Mouse (Mus musculus) skeletal muscle tissue, adult 2 months (tissue): ENCODE data around the gene Sema3c.
A peak's percentile ranks its signal among the peaks of the same experiment; 100 is the strongest.

Experiments used
- DNase-seq: peaks from one replicate; pipeline ENCODE4 v3.0.0-alpha.2; 2012; ENCODE audit warnings: low read depth, low spot score

Gene Sema3c

GRCm38 (mm10) chr5:17647643-17648226 is 73.7 kb downstream of the Sema3c start:
- no peak for DNase-seq

DNA sequence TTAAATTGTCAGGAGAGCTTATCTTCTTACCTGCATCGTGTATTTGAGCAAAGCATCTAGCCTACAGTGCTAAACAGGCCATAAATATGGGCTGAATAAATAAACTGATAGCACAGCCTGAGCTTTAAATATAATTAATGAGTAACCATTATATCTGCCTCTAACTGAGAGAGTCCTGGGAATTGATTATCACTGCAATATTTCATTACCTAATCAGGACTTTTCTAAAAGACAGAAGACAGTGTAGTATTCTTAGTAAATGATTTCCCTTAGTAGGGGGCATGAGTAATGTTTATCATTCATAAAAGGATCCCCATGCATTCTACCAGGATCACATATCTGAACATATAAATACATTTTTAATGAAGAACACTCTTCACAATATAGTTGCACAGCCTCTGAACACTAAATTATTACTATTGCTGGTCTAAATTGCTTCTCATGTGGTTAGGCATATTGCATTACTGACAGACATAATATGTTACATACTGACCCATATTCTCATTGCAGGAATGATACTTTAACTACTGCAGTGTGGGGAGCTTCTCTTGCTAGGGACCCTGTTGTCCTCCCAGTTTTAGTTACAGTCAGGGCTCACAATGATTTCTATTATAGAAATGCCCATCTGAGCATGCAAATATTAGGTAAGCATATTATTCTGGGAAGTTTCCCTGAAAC is 74.9 kb downstream of the Sema3c start:
- DNase-seq = no peak

- no peak for DNase-seq
Observed at GRCm38 (mm10) chr5:17661223-17661622, 87.1 kb downstream of the Sema3c start.

- DNase-seq = no peak
Observed at GRCm38 (mm10) chr5:17671356-17671755, 97.3 kb downstream of the Sema3c start.

DNA sequence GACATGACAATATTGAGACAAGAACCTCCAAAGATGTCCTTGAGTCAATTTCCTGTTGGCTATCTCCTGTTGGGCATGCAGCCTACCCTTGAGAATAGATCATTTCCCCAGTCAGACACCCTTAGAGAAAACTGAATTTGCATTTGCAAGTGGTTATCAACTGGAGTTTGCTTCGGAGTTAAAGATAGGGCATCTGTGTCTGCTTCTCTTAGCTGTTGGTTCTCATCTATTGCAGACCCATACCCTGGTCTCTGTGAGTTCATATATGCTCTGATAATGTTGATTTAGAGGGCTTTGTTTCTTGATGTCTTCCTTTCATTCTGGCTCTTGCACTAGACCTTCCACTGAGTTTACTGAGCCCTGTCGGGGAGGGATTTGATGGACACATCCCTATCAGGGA is 106.8 kb downstream of the Sema3c start:
- no peak for DNase-seq

GRCm38 (mm10) chr5:17689121-17689520 is 115.0 kb downstream of the Sema3c start:
- DNase-seq = peak; percentile 79

GRCm38 (mm10) chr5:17689604-17690003 is 115.5 kb downstream of the Sema3c start:
- peak; percentile 85 for DNase-seq

- DNase-seq = no peak
Observed at GRCm38 (mm10) chr5:17695366-17695765, 121.3 kb downstream of the Sema3c start.

DNA sequence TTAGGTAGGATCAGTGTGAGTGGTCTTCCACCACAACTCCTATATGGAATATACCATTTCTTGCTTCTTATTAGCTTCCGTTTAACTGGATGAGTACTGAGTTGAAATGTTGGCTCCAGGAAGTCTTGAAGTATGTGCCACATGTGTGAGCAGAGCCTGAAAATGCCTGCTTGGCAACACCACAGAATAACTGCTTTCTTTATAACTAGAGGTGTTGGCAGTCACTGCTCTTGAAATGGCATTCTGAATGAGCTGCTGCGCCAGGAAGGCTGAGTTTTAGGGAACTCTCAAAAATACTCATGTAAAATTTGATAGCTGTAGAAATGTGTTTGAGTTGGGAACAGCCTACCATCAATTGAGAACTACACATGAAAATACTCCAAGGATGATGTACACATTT is 124.8 kb downstream of the Sema3c start:
- DNase-seq = no peak

GRCm38 (mm10) chr5:17704160-17704559 is 130.1 kb downstream of the Sema3c start:
- DNase-seq = no peak

- no peak for DNase-seq
Observed at GRCm38 (mm10) chr5:17707086-17707485, 133.0 kb downstream of the Sema3c start.

DNA sequence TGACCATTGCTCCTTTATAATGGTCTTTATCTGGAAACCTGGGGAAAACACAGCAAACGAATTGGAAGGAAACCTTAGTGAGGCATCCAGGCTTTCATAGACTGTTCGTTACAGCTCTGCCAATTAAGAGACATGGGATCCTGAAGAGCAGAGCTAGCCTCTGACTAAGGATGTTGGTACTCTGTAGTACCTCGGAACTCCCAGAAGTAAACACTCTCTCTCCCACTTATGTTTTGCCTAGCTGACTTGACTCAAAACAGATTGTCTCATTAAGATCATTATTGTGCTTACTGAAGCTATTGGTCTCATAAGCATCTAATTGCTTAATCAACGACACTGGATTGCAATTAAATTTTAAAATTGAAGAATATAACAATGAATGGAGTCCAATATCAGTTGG is 138.3 kb downstream of the Sema3c start:
- DNase-seq = no peak

GRCm38 (mm10) chr5:17715206-17715605 is 141.1 kb downstream of the Sema3c start:
- no peak for DNase-seq

GRCm38 (mm10) chr5:17720011-17720410 is 145.9 kb downstream of the Sema3c start:
- DNase-seq = peak; percentile 70

DNA sequence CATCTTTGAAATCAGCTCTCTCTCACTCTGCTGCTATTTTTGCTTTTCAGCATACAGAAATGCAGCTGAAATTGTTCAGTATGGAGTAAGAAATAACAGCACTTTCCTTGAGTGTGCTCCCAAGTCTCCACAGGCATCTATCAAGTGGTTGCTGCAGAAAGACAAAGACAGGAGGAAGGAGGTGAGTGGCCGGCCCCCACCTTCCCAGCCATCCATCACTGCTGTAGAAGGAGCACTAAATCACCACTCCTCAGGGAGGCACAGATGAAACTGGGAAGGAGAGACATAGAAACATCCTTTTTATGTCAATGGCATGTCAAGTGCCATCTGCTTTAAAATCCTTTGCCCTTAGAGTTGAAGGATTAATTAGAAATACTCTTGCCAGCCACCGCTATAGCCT is 149.9 kb downstream of the Sema3c start:
- no peak for DNase-seq

DNA sequence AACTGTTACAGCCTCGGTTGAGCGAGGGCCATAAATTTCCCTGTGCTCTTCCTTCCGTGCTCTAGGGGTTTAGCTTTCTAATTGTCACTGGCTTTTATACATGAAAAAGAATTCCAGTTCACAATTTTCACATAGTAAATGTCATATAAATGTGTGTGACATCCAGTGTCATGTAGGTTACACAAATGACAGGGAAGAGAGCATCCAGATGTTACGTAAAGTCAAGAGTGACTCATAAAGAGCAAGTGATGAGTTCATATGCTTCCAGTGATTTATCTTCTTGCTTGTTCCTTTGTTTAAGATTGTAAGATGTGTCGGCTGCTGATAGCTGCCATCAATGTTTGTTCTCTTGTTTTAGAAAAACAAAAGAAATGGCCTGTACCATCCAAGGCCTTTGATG is 154.0 kb downstream of the Sema3c start:
- DNase-seq = no peak

- no peak for DNase-seq
Observed at GRCm38 (mm10) chr5:17739805-17740204, 165.7 kb downstream of the Sema3c start.

- no peak for DNase-seq
Observed at GRCm38 (mm10) chr5:17746520-17746919, 172.4 kb downstream of the Sema3c start.

DNA sequence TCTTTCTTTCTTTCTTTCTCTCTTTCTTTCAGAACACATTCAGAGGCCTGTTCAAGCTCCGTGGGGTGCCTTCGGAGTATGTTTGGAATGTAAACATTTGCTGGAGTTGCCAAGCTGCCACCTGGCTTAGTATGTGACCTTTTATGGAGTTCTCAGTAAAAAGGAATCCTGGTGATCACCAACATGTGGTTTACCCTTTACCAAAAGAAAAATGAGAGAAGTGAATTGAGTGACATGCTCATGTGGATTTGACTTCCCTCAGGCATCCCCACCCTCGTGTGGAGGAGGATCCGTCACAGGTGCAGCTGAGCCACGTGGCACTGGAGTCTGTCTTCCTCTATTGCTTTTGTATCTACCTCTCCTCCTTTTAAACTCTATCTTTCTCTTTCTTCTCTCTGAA is 173.1 kb downstream of the Sema3c start:
- DNase-seq = no peak

DNA sequence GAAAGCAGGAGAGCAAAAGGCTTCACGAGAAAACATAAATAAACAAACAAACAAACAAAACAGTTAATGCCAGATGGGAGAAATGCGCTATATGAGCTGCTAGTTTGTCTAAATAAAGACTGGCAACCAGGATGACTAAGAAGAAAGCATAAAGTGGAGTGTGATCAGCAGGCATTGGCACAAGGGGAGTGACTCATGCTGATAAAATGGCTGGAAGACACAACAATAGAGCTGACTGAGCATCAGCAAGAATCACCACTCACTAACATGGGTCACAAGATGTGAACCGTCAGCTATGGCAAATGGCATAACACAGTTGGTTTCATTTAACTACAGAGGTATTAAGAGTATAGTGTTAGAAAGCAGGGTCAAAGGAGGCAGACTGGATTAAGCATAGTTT is 174.2 kb downstream of the Sema3c start:
- no peak for DNase-seq

- peak; percentile 81 for DNase-seq
Observed at GRCm38 (mm10) chr5:17753471-17754005, 179.5 kb downstream of the Sema3c start.

GRCm38 (mm10) chr5:17766006-17766677 is 192.1 kb downstream of the Sema3c start:
- DNase-seq = no peak

- DNase-seq = no peak
Observed at GRCm38 (mm10) chr5:17770328-17770727, 196.2 kb downstream of the Sema3c start.
